Mouse (Mus musculus) subcutaneous adipose tissue, adult 2 months (tissue): ENCODE data around the gene Ppox. TPM values are rescaled to one million over a fixed set of nuclear protein-coding genes. Genes with fewer than 3 reads are reported as not detected.

ENCODE experiments used
- polyA plus RNA-seq: library from polyadenylated mRNA; depleted of rRNA; stranded (reverse); fragments of >200 nt; gene quantifications from 2 replicates; pipeline ENCODE4 v1.2.3, GENCODE M21; 2012; ENCODE audit warnings: low replicate concordance; rRNA removed

Ppox gene
- 62.6 and 104 TPM in 2 replicates for polyA plus RNA-seq

GRCm38 (mm10) chr1:171280916-171281527, at the start of gene Ppox:
Gene Ppox, minus strand, starts transcription at chr1:171281186.

DNA sequence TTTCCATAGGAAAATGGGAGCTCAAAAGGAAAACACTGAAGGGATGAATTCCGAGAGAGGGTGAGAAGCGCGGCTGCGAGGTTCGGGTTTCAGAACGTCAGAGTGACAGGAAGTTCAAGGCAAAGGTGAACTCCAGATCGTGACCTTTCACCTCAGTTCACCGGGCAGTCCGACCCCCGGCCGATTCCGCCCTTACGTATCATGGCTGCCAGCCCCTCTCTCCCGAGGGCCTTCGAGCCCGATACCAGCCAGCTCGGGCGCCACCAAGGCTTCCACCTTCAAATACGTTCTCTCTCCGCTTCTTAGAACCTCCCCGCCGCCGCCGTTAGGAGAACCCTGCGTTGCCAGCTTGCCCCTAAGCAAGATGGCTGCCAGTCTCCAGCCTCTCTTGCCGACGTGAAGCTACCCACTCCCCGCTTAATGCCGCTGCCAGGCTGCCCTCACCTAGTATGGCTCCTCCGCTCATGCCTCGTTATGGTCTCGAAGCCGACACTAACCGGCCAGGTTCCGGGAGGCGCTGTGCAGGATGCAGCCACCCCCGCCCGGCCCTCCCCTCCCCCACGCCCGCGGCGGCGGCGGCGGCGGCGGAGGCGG, 48.0 kb upstream of the Ppox start, which contains the start of gene Dedd:
Gene Dedd, plus strand, starts transcription at position 307 of the 594 bp plus-strand sequence.

GRCm38 (mm10) chr1:171294298-171295062, 13.5 kb upstream of the Ppox start, which contains the start of gene Ufc1:
Gene Ufc1, minus strand, starts transcription at chr1:171295024.

DNA sequence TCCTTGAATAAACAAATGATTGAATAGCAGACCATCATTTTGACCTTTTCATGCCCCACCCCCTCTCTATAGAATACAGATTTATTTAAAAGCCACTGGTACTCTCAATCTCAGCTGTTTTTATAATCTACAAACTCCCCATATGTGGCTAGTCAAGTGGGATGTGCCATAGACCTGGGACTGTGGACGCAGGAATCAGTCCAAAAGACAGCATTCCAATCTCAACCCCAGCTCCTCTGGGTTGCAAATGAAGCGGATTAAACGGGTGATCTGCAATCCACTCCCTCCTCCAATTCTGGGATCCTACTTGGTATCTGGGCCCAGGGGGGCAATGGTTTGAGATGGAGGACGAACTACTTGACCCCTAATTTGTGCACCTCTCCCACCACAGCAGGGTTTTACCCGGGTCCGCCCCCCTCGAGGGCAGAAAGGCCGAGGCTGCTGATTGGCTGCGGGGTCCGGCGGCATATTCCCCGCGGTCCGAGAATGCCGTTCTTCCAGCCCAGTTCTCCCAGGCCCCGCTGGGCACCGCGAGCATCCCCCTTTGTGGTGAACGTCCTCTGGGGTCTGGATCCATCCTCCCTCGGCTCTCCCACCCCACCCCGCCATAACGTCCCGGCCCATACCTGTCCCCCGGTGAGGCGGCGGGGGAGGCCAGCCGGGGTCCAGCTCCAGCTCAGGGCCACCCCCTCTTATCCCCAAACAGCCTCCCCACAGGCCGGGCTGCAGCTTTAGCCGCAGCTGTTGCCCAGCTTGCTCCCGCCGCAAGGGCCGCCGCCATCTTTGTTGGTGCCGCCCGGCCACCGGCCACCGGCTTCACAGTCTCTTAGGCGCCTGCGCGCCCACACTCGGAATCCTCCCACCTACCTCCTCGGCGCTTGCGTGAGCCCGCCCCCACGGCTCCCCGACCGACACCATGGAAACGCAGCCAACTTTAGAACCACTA, 6.4 kb upstream of the Ppox start, which contains the start of gene Usp21:
Gene Usp21, minus strand, starts transcription at position 856 of the 946 bp plus-strand sequence.

DNA sequence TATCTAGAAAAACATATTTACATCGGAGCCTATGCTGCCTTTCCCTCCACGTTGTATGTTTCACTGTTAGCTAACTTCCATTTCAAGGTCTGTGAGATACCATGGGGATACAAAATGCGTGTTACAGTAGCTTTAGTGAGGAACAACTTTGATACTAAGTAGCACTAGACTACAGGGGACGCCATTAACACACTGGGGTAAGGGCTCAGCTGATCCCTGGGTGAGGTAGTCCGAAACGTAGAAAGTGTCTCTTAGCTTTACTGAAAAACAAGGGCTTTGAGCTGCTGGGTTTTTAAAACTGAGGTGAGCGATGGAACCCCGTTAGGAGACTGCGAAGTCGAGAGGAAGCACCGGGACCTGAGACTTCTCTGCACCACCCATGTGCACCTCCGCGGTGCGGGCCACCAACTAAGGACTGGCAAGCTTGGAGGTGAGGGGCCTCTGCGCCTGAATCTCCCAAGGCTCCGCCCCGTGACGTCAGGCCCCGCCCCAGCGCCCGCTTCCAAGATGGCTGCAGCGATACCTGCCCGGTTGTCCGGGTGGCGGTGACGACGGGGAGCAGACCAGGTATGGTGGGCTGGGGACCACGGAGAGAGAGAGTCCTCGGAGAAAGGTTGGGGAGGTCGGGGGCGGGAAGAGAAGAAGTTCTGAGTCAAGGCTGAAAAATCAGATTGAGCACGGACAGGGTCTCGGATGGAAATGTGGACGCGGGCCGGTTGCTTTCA, 11.0 kb downstream of the Ppox start, which contains the start of gene B4galt3:
Gene B4galt3, plus strand, starts transcription at position 481 of the 725 bp plus-strand sequence.

DNA sequence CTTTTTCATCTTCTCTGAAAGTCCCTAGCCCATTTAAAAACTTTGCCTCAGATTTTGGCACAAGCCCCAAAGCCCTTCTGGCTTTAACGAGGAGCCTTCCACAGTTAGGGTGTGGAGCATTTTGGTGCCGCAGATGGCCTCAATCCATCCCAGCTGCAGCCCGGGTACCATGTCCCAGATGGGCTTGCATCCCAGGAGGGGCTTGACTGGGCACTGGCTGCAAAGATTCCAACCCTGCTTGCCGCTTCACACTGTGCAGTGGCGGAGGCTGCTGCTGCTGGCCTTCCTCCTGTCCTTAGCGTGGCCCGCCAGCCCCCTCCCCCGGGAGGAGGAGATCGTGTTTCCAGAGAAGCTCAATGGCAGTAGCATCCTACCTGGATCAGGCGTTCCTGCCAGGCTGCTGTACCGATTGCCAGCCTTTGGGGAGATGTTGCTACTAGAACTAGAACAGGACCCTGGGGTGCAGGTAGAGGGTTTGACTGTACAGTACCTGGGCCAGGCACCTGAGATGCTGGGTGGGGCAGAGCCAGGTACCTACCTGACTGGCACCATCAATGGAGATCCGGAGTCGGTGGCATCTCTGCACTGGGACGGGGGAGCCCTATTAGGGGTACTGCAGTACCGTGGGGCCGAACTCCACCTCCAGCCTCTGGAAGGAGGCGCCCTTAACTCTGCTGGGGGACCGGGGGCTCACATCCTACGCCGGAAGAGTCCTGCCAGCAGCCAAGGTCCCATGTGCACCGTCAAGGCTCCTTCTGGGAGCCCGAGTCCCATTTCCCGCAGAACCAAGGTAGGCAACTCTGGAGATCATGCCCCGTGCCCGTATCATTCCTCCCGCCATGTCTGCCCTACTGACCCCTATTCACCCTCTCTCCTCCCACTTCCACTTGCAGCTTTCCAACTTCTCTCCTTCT, 30.0 kb downstream of the Ppox start, which contains the start of gene Ndufs2:
Gene Ndufs2, minus strand, starts transcription at position 709 of the 914 bp plus-strand sequence.

GRCm38 (mm10) chr1:171249913-171250600, 30.9 kb downstream of the Ppox start, which contains the start of gene Adamts4:
Gene Adamts4, plus strand, starts transcription at chr1:171250421.

DNA sequence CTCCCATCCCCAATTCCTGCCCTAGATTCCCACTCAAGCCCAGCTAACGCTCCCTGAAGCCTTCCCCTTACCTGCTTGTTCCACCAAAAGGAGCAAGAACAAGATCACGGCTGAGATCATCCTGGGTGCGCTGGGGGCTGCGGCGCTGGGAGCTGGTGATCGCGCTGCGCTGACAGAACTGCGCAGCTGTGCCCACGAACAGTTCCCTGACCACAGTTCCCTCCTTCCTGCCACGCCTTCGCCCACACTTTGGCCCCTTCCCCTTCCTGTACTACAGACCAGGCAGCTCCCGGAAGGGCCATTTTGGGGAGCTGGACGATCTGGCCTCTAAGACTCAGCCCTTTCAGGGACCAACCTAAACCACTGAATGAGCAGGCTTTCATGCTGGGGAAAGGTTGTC, 46.9 kb downstream of the Ppox start, which contains the start of gene Fcer1g:
Gene Fcer1g, minus strand, starts transcription at position 240 of the 400 bp plus-strand sequence.

Other genes starting within 250 kb of the Ppox start
- gene Fcgr3, start 216.3 kb downstream of the Ppox start, polyA plus RNA-seq, result 35.0 and 43.9 TPM in 2 replicates
- 6.9 and 8.9 TPM in 2 replicates for gene Cfap126, start 167.3 kb downstream of the Ppox start, polyA plus RNA-seq
- 312 and 379 TPM in 2 replicates for gene Sdhc, start 130.6 kb downstream of the Ppox start, polyA plus RNA-seq
- gene Mpz, start 130.5 kb downstream of the Ppox start, polyA plus RNA-seq, result 5.5 and 11.1 TPM in 2 replicates
- 5.6 and 108 TPM in 2 replicates for gene Pcp4l1, start 84.9 kb downstream of the Ppox start, polyA plus RNA-seq
- gene Nr1i3, start 67.2 kb downstream of the Ppox start, polyA plus RNA-seq, result 0.04 and 0.05 TPM in 2 replicates
- 44.5 and 52.7 TPM in 2 replicates for gene Tomm40l, start 58.7 kb downstream of the Ppox start, polyA plus RNA-seq
- 2.0 and 6.4 TPM in 2 replicates for gene Apoa2, start 56.1 kb downstream of the Ppox start, polyA plus RNA-seq
- gene Fcer1g, start 46.8 kb downstream of the Ppox start, polyA plus RNA-seq, result 88.4 and 215 TPM in 2 replicates
- 3.4 and 17.1 TPM in 2 replicates for gene Adamts4, start 30.8 kb downstream of the Ppox start, polyA plus RNA-seq
- gene Ndufs2, start 29.8 kb downstream of the Ppox start, polyA plus RNA-seq, result 200 and 214 TPM in 2 replicates
- 35.7 and 84.0 TPM in 2 replicates for gene B4galt3, start 10.9 kb downstream of the Ppox start, polyA plus RNA-seq
- 37.7 and 84.4 TPM in 2 replicates for gene Usp21, start 6.8 kb upstream of the Ppox start, polyA plus RNA-seq
- gene Ufc1, start 13.8 kb upstream of the Ppox start, polyA plus RNA-seq, result 36.2 and 46.1 TPM in 2 replicates
- 42.6 and 67.2 TPM in 2 replicates for gene Dedd, start 48.0 kb upstream of the Ppox start, polyA plus RNA-seq
- gene Nit1, start 64.5 kb upstream of the Ppox start, polyA plus RNA-seq, result 54.6 and 76.1 TPM in 2 replicates
- 18.1 and 21.6 TPM in 2 replicates for gene Pfdn2, start 64.5 kb upstream of the Ppox start, polyA plus RNA-seq
- 0.69 and 1.6 TPM in 2 replicates for gene Klhdc9, start 79.6 kb upstream of the Ppox start, polyA plus RNA-seq
- 0.75 and 5.6 TPM in 2 replicates for gene Nectin4, start 88.9 kb upstream of the Ppox start, polyA plus RNA-seq
- gene Arhgap30, start 107.8 kb upstream of the Ppox start, polyA plus RNA-seq, result 6.3 and 10.3 TPM in 2 replicates
- 70.6 and 125 TPM in 2 replicates for gene Usf1, start 130.1 kb upstream of the Ppox start, polyA plus RNA-seq
- gene Tstd1, start 137.7 kb upstream of the Ppox start, polyA plus RNA-seq, result 1.4 and 2.1 TPM in 2 replicates
- gene F11r, start 156.3 kb upstream of the Ppox start, polyA plus RNA-seq, result 67.4 and 79.5 TPM in 2 replicates
- 2.8 and 6.5 TPM in 2 replicates for gene Alyref2, start 222.3 kb upstream of the Ppox start, polyA plus RNA-seq